Mouse (Mus musculus) heart, adult 11 months (tissue): Measurements from ENCODE around the gene Olfr741.

Source experiments
- DNase-seq: peaks from one replicate; pipeline ENCODE4 v3.0.0; 2022

Olfr741 gene

DNA sequence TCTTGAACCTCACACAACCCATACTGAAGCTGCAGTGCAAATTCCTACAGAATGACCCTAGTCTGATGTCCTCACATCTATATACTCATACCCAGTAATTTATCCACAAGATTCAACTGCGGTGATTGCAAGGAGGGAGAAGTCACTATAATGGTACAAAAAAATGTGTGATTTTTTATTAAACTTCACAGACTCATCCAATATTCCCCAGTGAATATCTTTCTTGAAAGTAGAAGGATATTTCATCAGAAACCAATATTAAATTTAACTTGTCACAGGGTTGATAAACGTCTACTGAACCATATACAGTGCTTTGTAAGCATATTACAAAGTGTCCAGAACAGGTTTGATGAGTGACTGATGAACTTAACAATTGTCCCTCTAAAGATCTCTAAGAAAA lies at the start of gene Olfr741:
Gene Olfr741 (plus strand): TSS at position 301 of the 400 bp plus-strand sequence.
- DNase-seq, result no peak

DNA sequence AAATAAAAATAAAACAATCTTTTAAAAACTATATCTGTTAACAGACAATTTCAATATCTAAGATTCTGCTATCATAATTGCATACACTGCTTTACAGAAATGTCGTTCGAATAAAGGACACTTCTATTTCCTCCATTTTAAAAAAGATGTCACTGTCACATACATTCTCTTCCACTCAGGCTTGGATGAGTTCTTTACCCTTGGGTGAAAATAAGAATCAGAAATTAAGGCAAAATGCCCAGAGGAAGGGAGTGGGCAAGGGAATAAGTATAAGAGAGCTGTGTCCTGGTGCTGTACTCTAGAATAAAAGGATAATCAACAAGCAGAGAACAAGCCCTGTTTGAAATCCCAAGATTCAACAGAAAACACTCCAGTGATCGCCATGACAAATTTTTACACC lies 27.3 kb upstream of the Olfr741 start, which contains the start of gene Olfr740:
Gene Olfr740 (plus strand): TSS at position 301 of the 400 bp plus-strand sequence.
- no peak for DNase-seq

- no peak for DNase-seq
Measured at GRCm38 (mm10) chr14:50478406-50478805, 5.9 kb downstream of the Olfr741 start.

GRCm38 (mm10) chr14:50503300-50503699 lies 30.8 kb downstream of the Olfr741 start, which contains the start of gene Olfr742:
TSS of gene Olfr742 (plus strand) at chr14:50503600.
- DNase-seq, result no peak

DNA sequence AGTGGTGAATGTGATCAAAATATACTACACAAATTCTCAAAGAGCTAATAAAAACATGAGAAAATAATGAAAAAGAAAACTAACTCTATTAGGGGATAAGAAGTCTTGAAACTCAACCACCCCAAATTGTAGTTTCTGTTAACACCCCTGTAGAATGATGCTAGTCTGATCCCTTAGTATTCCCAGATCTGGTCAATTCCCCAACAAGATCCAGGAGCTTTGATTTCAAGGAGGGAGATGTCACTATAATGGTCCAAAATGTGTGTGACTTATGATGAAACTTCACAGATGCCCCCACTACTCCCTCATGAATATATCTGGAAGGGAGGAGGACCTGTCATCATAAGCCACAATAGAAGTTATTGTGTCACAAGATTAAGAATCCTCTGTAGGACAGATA lies 49.0 kb downstream of the Olfr741 start, which contains the start of gene Olfr743:
Gene Olfr743 (plus strand): TSS at position 301 of the 400 bp plus-strand sequence.
- no peak for DNase-seq
